Mouse (Mus musculus): ENCODE measurements around the gene Sdk1. TPM values are rescaled to one million over a fixed set of nuclear protein-coding genes. Genes with fewer than 3 reads are reported as not detected.

Gene Sdk1
- polyA plus RNA-seq, 1 experiment from 2014 or later, result 2.7 TPM

GRCm38 (mm10) chr5:141345476-141345875, 104.2 kb downstream of the Sdk1 start:
- 63% methylated on average over 5 of the region's 5 CpGs for WGBS
- Histone ChIP-seq H3K27ac (no peak overlapping the region), H3K4me2 (replicated peaks) (no peak overlapping the region), H3K27me3 (no peaks in the 10 kb centered on the region), H3K36me3 (no peaks in the 10 kb centered on the region), H3K9ac (no peak overlapping the region), H3K4me3 (no peak overlapping the region), H3K9me3 (no peaks in the 10 kb centered on the region; the same call in 1 of the 2 replicates), H3K4me1 (peaks cover 9% of the 10 kb centered on the region)
- no peak for ATAC-seq (ENCODE audit: low FRiP score, low read depth)

- H3K4me1 ChIP-seq, result peaks cover 5% of the 10 kb centered on the region; the same call in 1 of the 2 replicates
- no peak overlapping the region for H3K4me2 ChIP-seq (replicated peaks)
- no peak overlapping the region for H3K4me3 ChIP-seq
- no peak overlapping the region for H3K27ac ChIP-seq
- H3K36me3 ChIP-seq, result no peaks in the 10 kb centered on the region
- no peaks in the 10 kb centered on the region for H3K27me3 ChIP-seq
- H3K9ac ChIP-seq, result no peak overlapping the region
- no peaks in the 10 kb centered on the region for H3K9me3 ChIP-seq
- no peak for ATAC-seq (ENCODE audit: low FRiP score, low read depth)
- WGBS, result 25% methylated on average over 2 of the region's 2 CpGs
These were observed 121.4 kb downstream of the Sdk1 start for GRCm38 (mm10) chr5:141362676-141363075.

- WGBS, result 85% methylated on average over 3 of the region's 3 CpGs
These were observed 122.7 kb downstream of the Sdk1 start for GRCm38 (mm10) chr5:141363956-141364355.

GRCm38 (mm10) chr5:141368567-141368966, 127.3 kb downstream of the Sdk1 start:
- ATAC-seq (ENCODE audit: low FRiP score, low read depth), result no peak
- H3K9ac ChIP-seq, result no peak overlapping the region
- H3K4me3 ChIP-seq, result no peak overlapping the region
- no peak overlapping the region for H3K4me2 ChIP-seq (replicated peaks)
- H3K4me1 ChIP-seq, result peaks cover 13% of the 10 kb centered on the region; the same call in 1 of the 2 replicates
- WGBS, result 38% methylated on average over 4 of the region's 4 CpGs
- no peak overlapping the region for H3K27ac ChIP-seq
- H3K36me3 ChIP-seq, result no peaks in the 10 kb centered on the region
- no peaks in the 10 kb centered on the region for H3K9me3 ChIP-seq
- no peaks in the 10 kb centered on the region for H3K27me3 ChIP-seq

More at GRCm38 (mm10) chr5:141363956-141364355, 122.7 kb downstream of the Sdk1 start:
- no peak overlapping the region for H3K4me2 ChIP-seq (replicated peaks)
- H3K27me3 ChIP-seq, result no peaks in the 10 kb centered on the region
- H3K36me3 ChIP-seq, result no peaks in the 10 kb centered on the region
- H3K4me3 ChIP-seq, result no peak overlapping the region
- peaks cover 13% of the 10 kb centered on the region; the same call in 1 of the 2 replicates for H3K4me1 ChIP-seq
- no peak for ATAC-seq (ENCODE audit: low FRiP score, low read depth)
- H3K9ac ChIP-seq, result no peak overlapping the region
- no peak overlapping the region for H3K27ac ChIP-seq
- H3K9me3 ChIP-seq, result no peaks in the 10 kb centered on the region

GRCm38 (mm10) chr5:141374797-141375196, 133.5 kb downstream of the Sdk1 start:
- H3K36me3 ChIP-seq, result no peaks in the 10 kb centered on the region
- no peaks in the 10 kb centered on the region for H3K27me3 ChIP-seq
- no peak overlapping the region for H3K27ac ChIP-seq
- WGBS, result 71% methylated on average over 2 of the region's 2 CpGs
- no peak overlapping the region for H3K9ac ChIP-seq
- ATAC-seq (ENCODE audit: low FRiP score, low read depth), result no peak
- peaks cover 4% of the 10 kb centered on the region for H3K4me1 ChIP-seq
- H3K4me2 ChIP-seq (replicated peaks), result no peak overlapping the region
- H3K9me3 ChIP-seq, result no peaks in the 10 kb centered on the region
- H3K4me3 ChIP-seq, result no peak overlapping the region

GRCm38 (mm10) chr5:141379836-141380773, 138.8 kb downstream of the Sdk1 start:
- Histone ChIP-seq H3K4me3 (no peak overlapping the region), H3K27me3 (no peaks in the 10 kb centered on the region), H3K36me3 (no peaks in the 10 kb centered on the region), H3K4me2 (replicated peaks) (no peak overlapping the region), H3K9ac (no peak overlapping the region), H3K4me1 (peaks cover 20% of the 10 kb centered on the region), H3K9me3 (no peaks in the 10 kb centered on the region), H3K27ac (no peak overlapping the region; the same call in 1 of the 2 replicates)
- ATAC-seq (ENCODE audit: low FRiP score, low read depth), result peak; percentile 44; the same call in 1 of the 2 replicates
- 31% methylated on average over 9 of the region's 9 CpGs for WGBS

- no peak overlapping the region for H3K9ac ChIP-seq
- no peaks in the 10 kb centered on the region for H3K27me3 ChIP-seq
- no peak for ATAC-seq (ENCODE audit: low FRiP score, low read depth)
- no peak overlapping the region for H3K4me2 ChIP-seq (replicated peaks)
- H3K4me1 ChIP-seq, result peaks cover 20% of the 10 kb centered on the region
- no peaks in the 10 kb centered on the region for H3K9me3 ChIP-seq
- H3K27ac ChIP-seq, result no peak overlapping the region; the same call in 1 of the 2 replicates
- no peaks in the 10 kb centered on the region for H3K36me3 ChIP-seq
- 44% methylated on average over 3 of the region's 3 CpGs for WGBS
- no peak overlapping the region for H3K4me3 ChIP-seq
These were observed 139.5 kb downstream of the Sdk1 start for GRCm38 (mm10) chr5:141380774-141381156.

- WGBS, result 74% methylated on average over 7 of the region's 7 CpGs
- H3K4me3 ChIP-seq, result no peak overlapping the region
These were observed 140.3 kb downstream of the Sdk1 start for GRCm38 (mm10) chr5:141381581-141381980.

GRCm38 (mm10) chr5:141382246-141382835, 141.1 kb downstream of the Sdk1 start:
- Histone ChIP-seq H3K9me3 (no peaks in the 10 kb centered on the region), H3K4me1 (peaks cover 20% of the 10 kb centered on the region), H3K36me3 (no peaks in the 10 kb centered on the region), H3K9ac (no peak overlapping the region), H3K4me3 (no peak overlapping the region), H3K27me3 (no peaks in the 10 kb centered on the region), H3K27ac (no peak overlapping the region), H3K4me2 (replicated peaks) (no peak overlapping the region)
- 78% methylated on average over 5 of the region's 5 CpGs for WGBS
- no peak for ATAC-seq (ENCODE audit: low FRiP score, low read depth)

More at GRCm38 (mm10) chr5:141381581-141381980, 140.3 kb downstream of the Sdk1 start:
- H3K9ac ChIP-seq, result no peak overlapping the region
- H3K9me3 ChIP-seq, result no peaks in the 10 kb centered on the region
- no peak overlapping the region for H3K27ac ChIP-seq
- ATAC-seq (ENCODE audit: low FRiP score, low read depth), result no peak
- H3K4me1 ChIP-seq, result peaks cover 20% of the 10 kb centered on the region
- no peaks in the 10 kb centered on the region for H3K36me3 ChIP-seq
- no peak overlapping the region for H3K4me2 ChIP-seq (replicated peaks)
- no peaks in the 10 kb centered on the region for H3K27me3 ChIP-seq

- no peak for ATAC-seq (ENCODE audit: low FRiP score, low read depth)
- Histone ChIP-seq H3K4me3 (no peak overlapping the region), H3K9ac (no peak overlapping the region), H3K9me3 (no peaks in the 10 kb centered on the region), H3K4me2 (replicated peaks) (no peak overlapping the region), H3K27ac (no peak overlapping the region), H3K36me3 (no peaks in the 10 kb centered on the region), H3K4me1 (no peaks in the 10 kb centered on the region), H3K27me3 (no peaks in the 10 kb centered on the region)
- WGBS, result 56% methylated on average over 2 of the region's 2 CpGs
These were observed 147.2 kb downstream of the Sdk1 start for GRCm38 (mm10) chr5:141388451-141388850.

- no peak for ATAC-seq (ENCODE audit: low FRiP score, low read depth)
- 39% methylated on average over 4 of the region's 4 CpGs for WGBS
- Histone ChIP-seq H3K4me2 (replicated peaks) (no peak overlapping the region), H3K27ac (no peak overlapping the region), H3K4me3 (no peak overlapping the region), H3K27me3 (no peaks in the 10 kb centered on the region), H3K9ac (no peak overlapping the region), H3K9me3 (no peaks in the 10 kb centered on the region), H3K4me1 (no peaks in the 10 kb centered on the region), H3K36me3 (no peaks in the 10 kb centered on the region)
These were observed 149.3 kb downstream of the Sdk1 start for GRCm38 (mm10) chr5:141390541-141390940.

- no peak overlapping the region for H3K4me3 ChIP-seq
- H3K27me3 ChIP-seq, result no peaks in the 10 kb centered on the region
- H3K9me3 ChIP-seq, result no peaks in the 10 kb centered on the region
- H3K4me1 ChIP-seq, result no peaks in the 10 kb centered on the region
- no peak overlapping the region for H3K4me2 ChIP-seq (replicated peaks)
- ATAC-seq (ENCODE audit: low FRiP score, low read depth), result no peak
- WGBS, result 65% methylated on average over 5 of the region's 5 CpGs
- H3K27ac ChIP-seq, result no peak overlapping the region
- no peak overlapping the region for H3K9ac ChIP-seq
- H3K36me3 ChIP-seq, result no peaks in the 10 kb centered on the region
These were observed 149.9 kb downstream of the Sdk1 start for GRCm38 (mm10) chr5:141391153-141391552.
